Mouse (Mus musculus): ENCODE measurements around the gene Foxf2.

- TF ChIP-seq POLR2A (IDR thresholded peaks at IDR 0.05; ENCODE audit: insufficient read depth, low read length) (no peak), EP300 (IDR thresholded peaks at IDR 0.05; ENCODE audit: insufficient read depth, low read depth, low read length) (no peak), CTCF (IDR thresholded peaks at IDR 0.05; ENCODE audit: low read depth, low read length) (no peak)
Measured at GRCm38 (mm10) chr13:31578389-31578788, 47.2 kb upstream of the Foxf2 start.

Measured in ES-Bruce4 (cell line).